Mouse (Mus musculus) layer of hippocampus, adult 2 months (tissue): ENCODE measurements around the gene Tmem170. TPM values are rescaled to one million over a fixed set of nuclear protein-coding genes. Genes with fewer than 3 reads are reported as not detected.
"Not testable (repeated sequence)": the region's sequence is repeated elsewhere in the genome, so short reads cannot be mapped to it uniquely, and the experiment has no call there.

Experiments
- DNase-seq, 2 experiments: peaks; one replicate each; pipeline ENCODE4 v3.0.0; 2022; ENCODE audit warnings: low spot score in 2 of 2
- H3K27ac ChIP-seq: fragments of 200-600 bp; 2 replicates; pipeline ENCODE4 v1.8.1; 2022
- H3K4me3 ChIP-seq: fragments of 200-600 bp; 2 replicates; pipeline ENCODE4 v1.8.1; 2022; ENCODE audit warnings: mild to moderate bottlenecking
- CTCF ChIP-seq: fragments of 200-600 bp; conservative IDR thresholded peaks from 2 replicates; pipeline ENCODE4 v1.8.1; 2022; ENCODE audit warnings: antibody characterized with exemption, mild to moderate bottlenecking, moderate library complexity
- total RNA-seq, 2 experiments: library from RNA; stranded (reverse); gene quantifications; 2 replicates each; pipeline ENCODE4 v1.2.3; 2021

Gene Tmem170
- total RNA-seq, 2 experiments from 2014 or later, result 3.9 to 4.5 TPM

GRCm38 (mm10) chr8:111865130-111865852, 11.3 kb downstream of the Tmem170 start:
- Histone ChIP-seq H3K27ac (no peak overlapping the region), H3K4me3 (no peak overlapping the region)
- no peak for DNase-seq
- no peak for TF ChIP-seq CTCF

GRCm38 (mm10) chr8:111864648-111865047, 11.9 kb downstream of the Tmem170 start:
- Histone ChIP-seq H3K4me3 (no peak overlapping the region), H3K27ac (no peak overlapping the region)
- TF ChIP-seq CTCF, result no peak
- DNase-seq, result no peak

- no peak overlapping the region for H3K27ac ChIP-seq
- TF ChIP-seq CTCF, result no peak
- no peak overlapping the region for H3K4me3 ChIP-seq
- DNase-seq, result no peak
These were observed 13.3 kb downstream of the Tmem170 start for GRCm38 (mm10) chr8:111863280-111863679.

- TF ChIP-seq CTCF, result no peak
- no peak for DNase-seq
- Histone ChIP-seq H3K4me3 (no peak overlapping the region), H3K27ac (no peak overlapping the region)
These were observed 20.6 kb downstream of the Tmem170 start for GRCm38 (mm10) chr8:111855977-111856376.

GRCm38 (mm10) chr8:111853861-111854501, 22.6 kb downstream of the Tmem170 start, which contains the start of gene Cfdp1:
Gene Cfdp1 (minus strand): TSS chr8:111854291.
- peak; percentile 96 to 98 for DNase-seq
- Histone ChIP-seq H3K4me3 (peak within 1 kb of the TSS; percentile 86), H3K27ac (peak within 1 kb of the TSS; percentile 68)
- peak; percentile 61 for TF ChIP-seq CTCF

- peak overlapping the region; percentile 86 for H3K4me3 ChIP-seq
- H3K27ac ChIP-seq, DNase-seq: not testable (repeated sequence)
These were observed 23.3 kb downstream of the Tmem170 start for GRCm38 (mm10) chr8:111853219-111853618.

- TF ChIP-seq CTCF, result no peak
- no peak for DNase-seq
These were observed 29.8 kb downstream of the Tmem170 start for GRCm38 (mm10) chr8:111846746-111847145.

GRCm38 (mm10) chr8:111835540-111835939, 41.0 kb downstream of the Tmem170 start:
- DNase-seq, result no peak
- H3K4me3 ChIP-seq, result no peak overlapping the region
- H3K27ac ChIP-seq, result no peak overlapping the region
- TF ChIP-seq CTCF, result peak; percentile 80

More at GRCm38 (mm10) chr8:111846746-111847145, 29.8 kb downstream of the Tmem170 start:
- no peak overlapping the region for H3K27ac ChIP-seq
- H3K4me3 ChIP-seq, result no peak overlapping the region

- H3K27ac ChIP-seq, result no peak overlapping the region
- no peak for DNase-seq
- H3K4me3 ChIP-seq, result no peak overlapping the region
- no peak for TF ChIP-seq CTCF
These were observed 42.5 kb downstream of the Tmem170 start for GRCm38 (mm10) chr8:111834011-111834410.

- no peak for TF ChIP-seq CTCF
- Histone ChIP-seq H3K27ac (no peak overlapping the region), H3K4me3 (no peak overlapping the region)
- no peak for DNase-seq
These were observed 43.6 kb downstream of the Tmem170 start for GRCm38 (mm10) chr8:111832983-111833382.

- no peak for TF ChIP-seq CTCF
- Histone ChIP-seq H3K4me3 (no peak overlapping the region), H3K27ac (no peak overlapping the region)
- no peak for DNase-seq
These were observed 44.6 kb downstream of the Tmem170 start for GRCm38 (mm10) chr8:111831996-111832395.

- no peak for DNase-seq
These were observed 48.0 kb downstream of the Tmem170 start for GRCm38 (mm10) chr8:111828595-111828994.

GRCm38 (mm10) chr8:111825219-111825618, 51.3 kb downstream of the Tmem170 start:
- DNase-seq, result no peak
- peak; percentile 74 for TF ChIP-seq CTCF
- Histone ChIP-seq H3K4me3 (no peak overlapping the region), H3K27ac (no peak overlapping the region)

More at GRCm38 (mm10) chr8:111828595-111828994, 48.0 kb downstream of the Tmem170 start:
- Histone ChIP-seq H3K27ac (peak overlapping the region; percentile 44), H3K4me3 (no peak overlapping the region)
- no peak for TF ChIP-seq CTCF

- no peak overlapping the region for H3K4me3 ChIP-seq
- no peak overlapping the region for H3K27ac ChIP-seq
- DNase-seq, result no peak
- peak; percentile 65 for TF ChIP-seq CTCF
These were observed 52.2 kb downstream of the Tmem170 start for GRCm38 (mm10) chr8:111824334-111824733.
